Mouse (Mus musculus) CH12.LX (cell line): ENCODE results near the gene Ankle1. TPM values are rescaled to one million over a fixed set of nuclear protein-coding genes. Genes with fewer than 3 reads are reported as not detected.

Experiments
- DNase-seq: peaks from one replicate; pipeline ENCODE4 v3.0.0-alpha.2; 2013; ENCODE audit errors: extremely low read depth
- H3K27ac ChIP-seq: 2 replicates; pipeline ENCODE4 v1.5.1; 2012; ENCODE audit warnings: low read depth, mild to moderate bottlenecking, control low read depth, moderate library complexity; ENCODE audit not compliant: insufficient read depth
- H3K27me3 ChIP-seq: replicated peaks from 2 replicates; pipeline ENCODE3; 2012; ENCODE audit warnings: inconsistent platforms
- H3K36me3 ChIP-seq, 2 experiments: replicated peaks in 1 of 2; 2 replicates each; pipeline versions ENCODE3 to v1.6.1; 2012; ENCODE audit warnings: inconsistent platforms in 1 of 2, low read length in 1 of 2, mild to moderate bottlenecking in 1 of 2, mixed read lengths in 1 of 2, moderate library complexity in 1 of 2; ENCODE audit not compliant: control insufficient read depth in 1 of 2, insufficient read depth in 1 of 2
- H3K4me1 ChIP-seq, 2 experiments: 2 replicates each; pipeline ENCODE4 v1.6.1; 2012; ENCODE audit warnings: inconsistent platforms in 1 of 2, moderate library complexity in 1 of 2; ENCODE audit not compliant: insufficient read depth in 2 of 2, control insufficient read depth in 1 of 2
- H3K4me2 ChIP-seq: 2 replicates; pipeline ENCODE4 v1.6.1; 2012; ENCODE audit warnings: low read depth, mild to moderate bottlenecking, control low read depth; ENCODE audit not compliant: poor library complexity, insufficient read depth, severe bottlenecking
- H3K4me3 ChIP-seq, 3 experiments: fragments of 150-350 bp in 1 of 3; sonication (generic) in 1 of 3; replicated peaks in 1 of 3; 2 replicates each; pipeline versions ENCODE3 to v1.5.1; 2011 to 2012; ENCODE audit warnings: low read depth in 2 of 3, low read length in 2 of 3, mild to moderate bottlenecking in 2 of 3, moderate library complexity in 2 of 3, control low read depth in 1 of 3, improper control_type of control experiment in 1 of 3, inconsistent platforms in 1 of 3, mixed read lengths in 1 of 3; ENCODE audit not compliant: poor library complexity in 1 of 3
- H3K79me2 ChIP-seq: replicated peaks from 2 replicates; pipeline ENCODE4 v1.6.1; 2012; ENCODE audit warnings: mild to moderate bottlenecking, moderate library complexity; ENCODE audit not compliant: control insufficient read depth, poor library complexity, insufficient read depth, severe bottlenecking; ENCODE audit errors: extremely low read depth
- H3K9ac ChIP-seq: 2 replicates; pipeline ENCODE4 v1.6.1; 2012; ENCODE audit warnings: low read depth, mild to moderate bottlenecking, control low read depth, moderate library complexity; ENCODE audit not compliant: insufficient read depth
- H3K9me3 ChIP-seq: replicated peaks from 2 replicates; pipeline ENCODE3; 2012; ENCODE audit warnings: low read length, inconsistent platforms, mixed read lengths
- CTCF ChIP-seq, 2 experiments: IDR thresholded peaks in 1 of 2; conservative IDR thresholded peaks in 1 of 2; 2 replicates each; pipeline ENCODE4 v1.5.1; 2011 to 2012; ENCODE audit warnings: low read depth in 2 of 2, low read length in 2 of 2, improper control_type of control experiment in 1 of 2, inconsistent platforms in 1 of 2, mild to moderate bottlenecking in 1 of 2, moderate library complexity in 1 of 2
- E2F4 ChIP-seq: IDR thresholded peaks from 2 replicates; pipeline ENCODE4 v1.6.1; 2011; ENCODE audit warnings: low read depth, low read length, improper control_type of control experiment; ENCODE audit not compliant: insufficient replicate concordance
- ELF1 ChIP-seq: IDR thresholded peaks from 2 replicates; pipeline ENCODE4 v1.6.1; 2014; ENCODE audit warnings: low read depth, mild to moderate bottlenecking, inconsistent platforms, low read length, improper control_type of control experiment
- EP300 ChIP-seq: IDR thresholded peaks from 2 replicates; pipeline ENCODE4 v1.6.1; 2011; ENCODE audit warnings: low read length, improper control_type of control experiment
- ETS1 ChIP-seq: conservative IDR thresholded peaks from 2 replicates; pipeline ENCODE4 v1.6.1; 2012; ENCODE audit warnings: low read depth, mild to moderate bottlenecking, inconsistent platforms, low read length, improper control_type of control experiment, moderate library complexity
- HCFC1 ChIP-seq: IDR thresholded peaks from 2 replicates; pipeline ENCODE4 v1.6.1; 2012; ENCODE audit warnings: low read depth, mild to moderate bottlenecking, inconsistent platforms, low read length, improper control_type of control experiment
- IRF4 ChIP-seq: IDR thresholded peaks from 2 replicates; pipeline ENCODE4 v1.6.1; 2014; ENCODE audit warnings: low read depth, mild to moderate bottlenecking, inconsistent platforms, low read length, improper control_type of control experiment
- JUND ChIP-seq: conservative IDR thresholded peaks from 2 replicates; pipeline ENCODE4 v1.6.1; 2011; ENCODE audit warnings: low read depth, low read length, improper control_type of control experiment
- NELFE ChIP-seq: IDR thresholded peaks from 2 replicates; pipeline ENCODE4 v1.6.1; 2011; ENCODE audit warnings: low read depth, low read length, improper control_type of control experiment
- POLR2A ChIP-seq: IDR thresholded peaks from 2 replicates; pipeline ENCODE4 v1.6.1; 2011; ENCODE audit warnings: low read depth, mild to moderate bottlenecking, improper control_type of control experiment, low read length
- POLR2AphosphoS2 ChIP-seq: IDR thresholded peaks from 2 replicates; pipeline ENCODE4 v1.6.1; 2011; ENCODE audit warnings: low read depth, low read length, improper control_type of control experiment
- RAD21 ChIP-seq: IDR thresholded peaks from 2 replicates; pipeline ENCODE4 v1.6.1; 2011; ENCODE audit warnings: low read depth, mild to moderate bottlenecking, low read length, improper control_type of control experiment, moderate library complexity
- TBP ChIP-seq: conservative IDR thresholded peaks from 2 replicates; pipeline ENCODE4 v1.6.1; 2011; ENCODE audit warnings: low read depth, low read length, improper control_type of control experiment
- TCF12 ChIP-seq: IDR thresholded peaks from 2 replicates; pipeline ENCODE4 v1.6.1; 2014; ENCODE audit warnings: low read depth, mild to moderate bottlenecking, inconsistent platforms, low read length, improper control_type of control experiment
- ZKSCAN1 ChIP-seq: IDR thresholded peaks from 2 replicates; pipeline ENCODE4 v1.6.1; 2012; ENCODE audit warnings: low read depth, inconsistent platforms, low read length, improper control_type of control experiment, borderline replicate concordance
- ZMIZ1 ChIP-seq: IDR thresholded peaks from 2 replicates; pipeline ENCODE4 v1.6.1; 2012; ENCODE audit warnings: low read depth, mild to moderate bottlenecking, inconsistent platforms, low read length, improper control_type of control experiment
- dilution Hi-C: fragments of 300-500 bp; cut with MboI; formaldehyde crosslinking; loops from 2 replicates; pipeline ENCODE4 v1.14.3; 2020; ENCODE audit warnings: low sequenced_read_pairs; ENCODE audit not compliant: extremely low pct_unique_long_range_greater_than_20kb, extremely low pct_ligation_motif_present
- in situ Hi-C: fragments of 300-500 bp; cut with MboI; formaldehyde crosslinking; loops from 3 replicates; pipeline ENCODE4 v1.14.3; 2019; ENCODE audit warnings: low sequenced_read_pairs, low pct_ligation_motif_present, low pct_unique_long_range_greater_than_20kb, mixed read lengths
- polyA plus RNA-seq: library from polyadenylated mRNA; unstranded; fragments of >175 nt; gene quantifications from 2 replicates; pipeline ENCODE4 v1.2.1, GENCODE M21; 2012; ENCODE audit warnings: low read depth; ENCODE audit not compliant: insufficient read length
- total RNA-seq, 2 experiments: library from RNA; depleted of rRNA; stranded (reverse); fragments of 300-350 nt in 1 of 2; fragments of >200 nt in 1 of 2; gene quantifications; 2 replicates each; pipeline ENCODE4 v1.2.3; 2012 to 2014

The Ankle1 gene
- total and polyA plus RNA-seq, 3 experiments = 9.4 to 17.9 (median 17.4) TPM

DNA sequence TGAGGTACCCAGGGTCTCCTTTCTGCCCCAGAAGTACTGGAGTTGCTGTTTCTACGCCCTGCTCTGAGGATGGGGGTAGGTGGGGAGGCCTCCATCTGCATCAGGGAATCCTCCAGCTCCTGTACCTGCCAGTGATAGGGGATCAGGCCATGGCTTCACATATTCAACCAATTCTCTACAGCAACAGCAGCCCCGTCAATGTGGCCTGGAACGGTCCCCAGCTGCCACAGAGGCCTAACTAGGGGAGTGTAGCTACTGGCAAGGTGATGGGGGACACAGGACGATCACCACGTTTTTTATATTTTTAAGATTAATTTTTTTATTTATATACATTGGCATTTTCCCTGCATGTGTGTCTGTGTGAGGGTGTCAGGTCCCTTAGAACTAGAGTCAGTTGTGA, 13.4 kb upstream of the Ankle1 start:
- Histone ChIP-seq H3K27me3 (no peaks in the 10 kb centered on the region), H3K4me2 (no peak overlapping the region), H3K4me3 (no peak overlapping the region), H3K4me1 (peaks cover 10 to 38% of the 10 kb centered on the region in 2 experiments), H3K36me3 (no peaks in the 10 kb centered on the region), H3K27ac (no peak overlapping the region), H3K9ac (no peak overlapping the region), H3K79me2 (0 out of 2 replicates have a peak, but pooled peaks cover 4% of the 10 kb centered on the region), H3K9me3 (no peaks in the 10 kb centered on the region)
- dilution Hi-C loops (no loop called here), in situ Hi-C loops (no loop called here)
- DNase-seq = no peak
- TF ChIP-seq ELF1 = no peak
- TF ChIP-seq POLR2A = no peak
- TF ChIP-seq IRF4 = no peak
- no peak for TF ChIP-seq RAD21
- TF ChIP-seq E2F4 = no peak
- no peak for TF ChIP-seq CTCF (conservative IDR thresholded peaks at IDR 0.05 in 1 of 2, IDR thresholded peaks at IDR 0.05 in 1 of 2; ENCODE audit: low read depth in 2 of 2, low read length in 2 of 2)
- no peak for TF ChIP-seq TBP
- no peak for TF ChIP-seq ETS1
- no peak for TF ChIP-seq JUND
- TF ChIP-seq EP300 = no peak
- no peak for TF ChIP-seq POLR2AphosphoS2
- no peak for TF ChIP-seq ZMIZ1

DNA sequence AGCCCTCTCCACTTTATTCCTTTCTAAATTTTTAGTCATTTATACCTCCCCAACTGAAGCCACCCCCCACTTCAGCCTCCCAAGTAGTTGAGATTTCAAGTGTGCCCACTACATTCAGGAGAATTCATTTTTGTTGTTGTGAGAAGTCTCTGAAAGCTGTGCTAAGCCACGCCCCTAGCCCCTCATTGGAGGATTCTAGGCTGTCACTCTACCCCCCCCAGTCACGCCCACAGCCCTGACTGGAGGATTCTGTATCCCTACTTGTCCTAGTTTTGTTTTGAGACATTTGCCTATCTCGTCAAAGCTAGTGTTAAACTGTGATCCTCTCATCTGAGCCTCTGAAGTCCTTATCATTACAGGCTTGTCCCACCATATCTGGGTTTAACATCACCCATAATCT, 12.9 kb upstream of the Ankle1 start:
- peak overlapping the region in 2 of 3 experiments; percentile 10 to 26 for H3K4me3 ChIP-seq
- H3K79me2 ChIP-seq = peaks cover 6% of the 10 kb centered on the region; the same call in 1 of the 2 replicates
- H3K36me3 ChIP-seq = peaks cover 0 to 2% of the 10 kb centered on the region in 2 experiments
- no peaks in the 10 kb centered on the region for H3K9me3 ChIP-seq
- no peaks in the 10 kb centered on the region for H3K27me3 ChIP-seq
- H3K4me2 ChIP-seq = no peak overlapping the region
- H3K27ac ChIP-seq = no peak overlapping the region
- in situ Hi-C loops (no loop called here), dilution Hi-C loops (no loop called here)
- peaks cover 13 to 43% of the 10 kb centered on the region in 2 experiments for H3K4me1 ChIP-seq
- no peak overlapping the region for H3K9ac ChIP-seq
- DNase-seq = peak; percentile 74
- TF ChIP-seq IRF4 = no peak

DNA sequence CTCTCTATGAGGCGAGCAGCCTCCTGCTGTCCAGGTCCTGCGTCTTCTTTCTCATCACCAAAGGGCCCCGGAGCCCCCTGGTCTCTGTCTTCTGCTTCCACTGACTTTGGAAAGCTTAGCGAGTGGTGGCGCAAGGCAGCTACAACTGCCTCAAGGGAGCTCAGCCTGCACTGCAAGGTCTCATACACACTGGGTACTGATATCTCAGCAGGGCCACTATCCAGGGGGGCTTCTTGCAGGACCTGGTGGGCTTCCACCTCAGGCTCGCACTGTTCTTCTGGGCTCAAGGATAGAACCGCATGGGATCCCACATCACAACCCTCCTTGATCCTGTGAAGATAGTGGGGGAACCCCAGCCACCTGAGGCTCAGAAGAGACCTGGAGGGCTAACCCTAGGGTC, 11.3 kb upstream of the Ankle1 start:
- dilution Hi-C loops = no loop called here
- Histone ChIP-seq H3K4me2 (no peak overlapping the region), H3K27me3 (no peaks in the 10 kb centered on the region), H3K9me3 (no peaks in the 10 kb centered on the region), H3K36me3 (peaks cover 10 to 14% of the 10 kb centered on the region in 2 experiments)
- TF ChIP-seq ZKSCAN1 (no peak), ZMIZ1 (no peak), NELFE (no peak), TCF12 (no peak), HCFC1 (no peak)
- TF ChIP-seq, all 38 proteins: peak for 0
- no peak for DNase-seq
- Histone ChIP-seq H3K4me3 (no peak overlapping the region), H3K79me2 (peaks cover 6% of the 10 kb centered on the region; the same call in 1 of the 2 replicates), H3K27ac (no peak overlapping the region), H3K4me1 (peaks cover 13 to 49% of the 10 kb centered on the region in 2 experiments), H3K9ac (no peak overlapping the region)
- in situ Hi-C loops = no loop called here
